Mouse (Mus musculus): ENCODE data around the gene Olfr718-ps1. TPM values are rescaled to one million over a fixed set of nuclear protein-coding genes. Genes with fewer than 3 reads are reported as not detected.

Gene Olfr718-ps1
- polyA plus RNA-seq, 1 experiment = not detected

- Histone ChIP-seq H3K27ac (ENCODE audit: insufficient read depth, low read depth, low read length) (no peak overlapping the region), H3K4me1 (ENCODE audit: control insufficient read depth, insufficient read depth, insufficient read length, low read length) (no peaks in the 10 kb centered on the region), H3K36me3 (ENCODE audit: control insufficient read depth, insufficient read depth, low read length) (peaks cover 65% of the 10 kb centered on the region), H3K27me3 (ENCODE audit: control insufficient read depth, insufficient read depth, low read length) (no peaks in the 10 kb centered on the region), H3K4me3 (ENCODE audit: low read depth, low read length) (no peak overlapping the region)
- WGBS = 72% methylated on average over 4 of the region's 4 CpGs
- TF ChIP-seq POLR2A (IDR thresholded peaks at IDR 0.05; ENCODE audit: low read depth, low read length) = no peak
- peak; percentile 54; the same call in 1 of the 2 replicates for TF ChIP-seq CTCF (IDR thresholded peaks at IDR 0.05; ENCODE audit: extremely low read depth, insufficient read length, insufficient replicate concordance, low read depth, low read length)
Measured at GRCm38 (mm10) chr5:143084898-143085297, 62.5 kb downstream of the Olfr718-ps1 start.

Other genes with a start within 250 kb of the Olfr718-ps1 start
- 4,701 and 11,894 TPM in 2 replicates for gene Actb, start 240.8 kb downstream of the Olfr718-ps1 start, polyA plus RNA-seq (2012; rRNA removed)
- gene Fscn1, start 187.2 kb downstream of the Olfr718-ps1 start, polyA plus RNA-seq (2012; rRNA removed) = 12.3 and 15.0 TPM in 2 replicates
- 10.3 and 24.3 TPM in 2 replicates for gene Rnf216, start 34.6 kb downstream of the Olfr718-ps1 start, polyA plus RNA-seq (2012; rRNA removed)
- gene Rbak, start 33.2 kb upstream of the Olfr718-ps1 start, polyA plus RNA-seq (2012; rRNA removed) = 1.3 and 1.4 TPM in 2 replicates
- gene Spdye4b, start 33.4 kb upstream of the Olfr718-ps1 start, polyA plus RNA-seq (2012; rRNA removed) = not detected in 2 replicates
- not detected in 2 replicates for gene Spdye4a, start 79.3 kb upstream of the Olfr718-ps1 start, polyA plus RNA-seq (2012; rRNA removed)
- 2.4 and 2.6 TPM in 2 replicates for gene Zfp12, start 87.6 kb upstream of the Olfr718-ps1 start, polyA plus RNA-seq (2012; rRNA removed)
- gene Zfp316, start 122.4 kb upstream of the Olfr718-ps1 start, polyA plus RNA-seq (2012; rRNA removed) = 3.5 and 5.6 TPM in 2 replicates
- 0.34 and 0.35 TPM in 2 replicates for gene Zfp853, start 146.0 kb upstream of the Olfr718-ps1 start, polyA plus RNA-seq (2012; rRNA removed)
- 19.8 and 28.2 TPM in 2 replicates for gene E130309D02Rik, start 167.8 kb upstream of the Olfr718-ps1 start, polyA plus RNA-seq (2012; rRNA removed)
- 24.4 and 44.6 TPM in 2 replicates for gene Zdhhc4, start 181.7 kb upstream of the Olfr718-ps1 start, polyA plus RNA-seq (2012; rRNA removed)
- gene Grid2ip, start 209.8 kb upstream of the Olfr718-ps1 start, polyA plus RNA-seq (2012; rRNA removed) = 0.09 and 0.22 TPM in 2 replicates